Mouse (Mus musculus) T-helper 1 cell (primary cell): Measurements from ENCODE around the gene Rere.

ENCODE experiments used
- in situ Hi-C: fragments of 300-600 bp; cut with MboI, MseI; formaldehyde crosslinking; loops from one replicate; pipeline ENCODE4 v1.15.1; 2025; ENCODE audit warnings: high pct_unique_total_duplicates

Rere gene

DNA sequence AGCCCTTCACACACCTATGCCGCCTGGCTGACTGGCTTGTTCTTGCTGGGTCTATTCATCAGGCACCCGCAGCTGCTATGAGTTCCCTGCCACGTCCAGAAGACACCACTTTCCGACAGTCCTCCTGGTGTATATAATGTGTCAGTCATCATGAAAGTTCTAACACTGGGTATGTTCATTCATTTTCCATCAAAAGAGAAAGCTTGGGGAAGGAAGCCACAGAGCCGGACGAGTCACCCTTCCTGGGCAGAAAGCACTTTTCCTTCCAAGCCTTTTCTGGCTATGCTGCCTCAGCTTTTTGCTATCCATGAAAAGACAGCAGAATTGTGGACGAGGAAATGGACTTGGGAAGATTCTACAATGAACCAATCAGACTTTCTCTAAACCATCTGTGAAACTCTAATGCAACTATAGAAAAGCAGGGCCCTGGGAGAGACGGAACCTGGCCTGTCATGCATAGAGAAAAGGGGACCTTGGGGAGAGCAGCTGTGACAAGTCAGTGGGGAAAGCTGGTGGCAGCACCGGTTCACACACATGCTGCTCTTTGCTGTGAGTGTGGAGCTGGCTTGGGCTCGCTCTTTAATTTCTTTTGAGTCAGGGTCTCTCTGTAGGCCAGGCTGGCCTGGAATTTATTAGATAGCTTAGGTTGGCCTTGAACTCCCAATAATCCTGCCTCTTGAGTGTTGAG, 139.3 kb downstream of the Rere start:
- in situ Hi-C loops, result no loop called here

DNA sequence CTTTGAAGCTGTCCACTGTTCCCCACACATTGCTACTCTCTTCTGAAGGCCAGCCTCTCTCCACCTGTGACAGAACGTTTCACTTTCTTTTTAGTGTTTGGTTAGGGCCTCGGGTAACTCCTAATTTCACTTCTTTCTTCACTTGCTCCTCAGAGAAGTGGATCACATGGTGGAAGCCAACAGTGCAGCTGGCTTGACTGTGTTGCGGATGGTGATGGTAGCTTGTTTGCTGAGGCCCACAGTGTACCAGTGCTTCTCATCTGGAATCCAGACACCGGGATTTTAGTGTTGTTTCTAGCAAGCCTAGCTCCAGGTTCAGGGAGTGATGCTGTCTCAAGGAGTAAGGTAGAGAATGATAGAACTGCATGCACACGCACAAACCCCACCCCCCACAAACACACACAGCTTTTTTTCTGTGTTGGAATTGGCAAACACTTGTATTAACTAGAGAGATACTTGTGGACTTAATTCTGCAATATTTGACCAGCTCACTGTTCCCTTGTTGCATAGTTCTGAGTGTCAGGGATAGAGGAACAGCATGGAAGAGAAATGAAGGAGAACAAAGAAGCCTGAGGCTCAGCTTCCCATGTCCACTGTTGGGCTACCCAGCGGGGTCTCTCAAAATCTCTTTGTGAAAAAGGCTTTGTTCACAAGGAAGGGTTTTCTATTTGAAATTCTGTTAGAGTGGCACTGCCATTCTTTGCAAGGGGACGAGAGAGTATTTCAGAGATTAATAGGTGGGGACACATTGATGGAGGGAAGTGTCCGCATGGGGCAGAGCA, 144.8 kb downstream of the Rere start:
- in situ Hi-C loops, result no loop called here

DNA sequence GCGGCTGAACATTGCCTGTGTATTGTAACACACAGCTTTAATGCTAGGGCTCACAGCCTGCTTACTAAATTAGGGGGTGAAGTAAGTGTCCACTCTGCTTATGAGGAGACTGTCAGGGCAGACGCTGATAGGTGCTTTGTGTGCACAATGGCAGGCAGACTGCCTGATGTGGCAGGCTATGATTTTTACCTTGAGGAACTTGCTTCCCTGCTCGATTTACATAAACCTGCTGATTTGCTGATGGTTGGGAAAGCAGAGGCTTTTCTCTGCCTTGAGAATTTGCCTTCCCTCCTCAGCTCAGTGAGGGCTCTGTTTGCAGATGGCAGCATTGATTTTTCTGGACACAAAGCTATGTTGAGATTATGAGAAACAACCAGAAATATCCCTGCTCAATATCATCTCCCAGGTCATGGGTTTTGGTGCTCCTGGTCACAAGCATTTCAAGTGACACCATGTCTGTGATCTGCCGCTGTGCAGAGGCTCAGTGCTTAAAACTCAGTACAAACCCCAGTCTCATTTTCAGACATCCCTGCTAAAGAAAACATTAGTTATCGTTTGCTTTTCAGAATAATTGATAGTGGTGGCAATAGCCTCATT, 145.5 kb downstream of the Rere start:
- in situ Hi-C loops, result no loop called here

DNA sequence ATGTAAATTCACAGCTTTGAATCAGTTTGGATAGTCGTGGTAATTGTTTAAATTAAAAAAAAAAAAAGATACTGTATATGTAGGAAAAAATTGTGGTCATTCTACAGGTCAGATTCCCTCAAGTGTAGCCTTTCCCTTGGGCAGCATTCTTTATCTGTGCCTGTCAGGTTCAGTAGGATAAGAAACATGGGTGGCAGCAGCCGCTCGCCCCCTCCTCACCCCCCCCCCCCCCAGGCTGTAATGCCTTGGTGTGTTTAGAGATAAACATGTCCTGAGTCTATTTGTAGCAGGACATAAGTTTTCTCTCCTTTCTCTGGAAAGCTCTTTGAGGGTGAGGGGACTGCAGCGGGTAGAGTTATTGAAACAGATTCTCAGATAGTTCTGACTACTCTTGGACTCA, 147.3 kb downstream of the Rere start:
- in situ Hi-C loops, result no loop called here

DNA sequence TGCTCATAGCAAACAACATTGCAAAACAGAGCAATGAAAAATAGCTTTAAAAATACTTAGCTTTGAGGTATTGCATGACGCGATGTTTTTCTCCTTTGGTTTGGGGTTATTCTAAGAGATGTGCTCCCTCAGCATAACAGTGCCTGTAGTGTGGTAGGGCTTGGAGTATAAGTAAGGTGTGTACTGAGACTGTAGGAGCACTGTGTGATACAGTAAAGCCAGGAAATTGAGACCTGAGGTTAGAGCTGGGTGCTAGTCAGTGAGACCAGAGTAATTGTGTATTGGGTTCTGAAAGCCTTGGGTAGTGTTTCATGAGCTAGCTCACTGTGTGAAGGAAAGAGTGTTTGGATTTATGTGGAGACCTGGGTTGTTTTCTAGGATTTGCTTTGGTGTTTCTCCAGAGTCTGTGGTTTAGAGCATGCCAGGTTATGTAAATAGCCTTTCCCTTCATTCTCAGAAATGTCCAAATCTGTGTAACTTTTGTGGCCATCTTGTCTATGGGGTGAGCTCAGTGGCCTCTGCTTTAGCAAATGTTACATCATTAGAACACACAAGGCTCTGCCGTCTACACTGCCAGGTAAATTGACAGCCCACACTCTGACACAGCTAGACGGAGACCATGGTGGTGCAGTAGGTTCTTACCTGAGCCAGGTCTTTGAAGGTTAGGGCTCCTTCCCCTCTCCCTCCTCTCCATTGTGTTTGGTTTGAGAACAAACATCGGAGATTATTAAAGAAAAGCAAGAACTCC, 152.6 kb downstream of the Rere start:
- in situ Hi-C loops, result no loop called here

DNA sequence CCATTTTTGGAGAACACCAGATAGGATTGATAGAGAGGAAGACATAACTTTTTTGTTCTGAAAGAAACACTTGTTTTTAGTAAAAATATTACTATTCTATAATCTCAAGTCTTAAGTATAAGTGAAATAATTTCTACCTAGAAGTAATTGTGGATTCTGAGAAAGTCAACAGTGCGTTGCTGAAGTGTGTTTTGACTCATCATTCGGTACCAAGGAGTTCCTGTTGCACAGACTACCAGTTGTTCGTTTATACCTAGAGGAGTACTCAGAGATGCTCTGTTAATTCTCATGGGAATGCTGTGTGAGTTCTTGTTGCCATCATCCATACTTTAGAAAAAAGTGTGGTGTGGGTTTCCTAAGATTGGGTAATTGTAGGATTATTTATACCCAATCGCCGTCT, 154.1 kb downstream of the Rere start:
- in situ Hi-C loops, result no loop called here

DNA sequence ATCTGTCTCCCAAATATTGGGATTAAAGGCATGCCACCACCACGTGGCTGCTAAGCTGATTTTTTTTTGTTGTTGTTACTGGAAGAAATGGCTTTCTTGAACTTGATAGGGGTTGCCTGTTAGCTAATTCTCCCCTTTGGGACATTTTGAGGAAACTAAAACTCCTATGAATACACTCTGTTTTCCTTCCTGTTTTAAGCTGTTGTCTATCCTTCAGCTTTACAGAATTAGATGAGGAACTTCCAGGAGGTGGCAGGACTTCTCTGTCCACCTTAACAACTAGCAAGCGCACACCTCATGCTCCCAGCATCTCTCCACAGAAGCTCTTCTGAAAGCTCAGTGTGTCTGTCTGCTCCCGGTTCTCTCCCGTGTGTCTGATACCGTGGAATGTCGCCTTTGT, 157.2 kb downstream of the Rere start:
- in situ Hi-C loops, result no loop called here

DNA sequence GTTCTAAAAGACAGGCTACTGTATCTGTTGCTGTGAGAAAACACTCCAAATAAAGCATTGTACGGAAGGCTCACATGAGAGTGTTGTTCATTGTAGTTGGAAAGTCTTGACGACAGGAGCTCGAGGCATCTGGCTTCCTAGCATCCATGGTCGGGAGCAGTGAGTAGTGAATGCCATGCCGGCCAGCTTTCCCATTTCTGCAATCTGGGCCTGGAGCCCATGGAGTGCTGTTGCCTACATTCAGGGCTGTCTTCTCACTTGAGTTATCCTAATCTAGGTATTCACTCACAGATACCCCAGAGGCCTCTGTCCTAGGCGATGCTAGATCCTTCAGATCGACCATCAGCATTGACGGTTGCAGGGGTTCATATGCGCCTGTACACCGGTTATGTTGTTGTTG, 160.5 kb downstream of the Rere start:
- in situ Hi-C loops, result no loop called here

DNA sequence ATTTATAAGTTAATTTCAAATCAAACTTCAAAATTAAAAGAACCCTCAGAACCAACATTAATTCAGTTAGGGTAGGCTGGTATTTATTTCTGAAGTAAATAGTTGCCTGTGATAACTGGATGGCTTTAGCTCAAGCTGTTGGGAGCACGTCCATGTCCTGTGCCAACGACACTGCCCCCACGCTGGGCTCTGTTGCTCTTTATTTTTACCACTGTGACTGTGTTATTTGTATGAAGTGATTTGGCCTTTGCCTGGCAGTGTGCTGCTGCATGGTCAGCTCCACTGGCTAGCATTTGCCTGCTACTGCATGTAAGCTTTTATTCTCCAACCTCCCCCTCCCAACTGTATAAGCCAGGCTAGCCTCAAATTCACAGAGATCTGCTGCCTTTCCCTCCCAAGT, 162.6 kb downstream of the Rere start:
- in situ Hi-C loops, result no loop called here

DNA sequence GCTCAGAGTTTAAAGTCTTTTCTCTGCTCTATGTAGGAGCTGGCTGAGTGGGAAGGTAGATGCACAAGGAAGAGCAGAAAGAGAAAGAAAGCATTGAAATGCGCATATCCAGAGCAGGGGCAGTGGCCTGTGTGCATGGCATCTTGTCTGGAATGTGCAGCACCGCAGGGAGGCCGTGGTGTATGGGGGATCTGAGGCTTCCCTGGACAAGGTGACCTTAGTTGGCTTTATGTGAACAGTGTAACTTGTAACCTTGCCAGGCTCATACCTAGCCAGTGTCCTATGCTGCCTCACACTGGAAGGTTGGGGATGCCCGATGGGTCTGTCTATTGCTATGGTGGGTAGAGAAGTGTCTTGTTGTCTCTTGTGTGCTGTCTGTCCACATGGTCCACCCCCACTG, 165.2 kb downstream of the Rere start:
- in situ Hi-C loops, result no loop called here

DNA sequence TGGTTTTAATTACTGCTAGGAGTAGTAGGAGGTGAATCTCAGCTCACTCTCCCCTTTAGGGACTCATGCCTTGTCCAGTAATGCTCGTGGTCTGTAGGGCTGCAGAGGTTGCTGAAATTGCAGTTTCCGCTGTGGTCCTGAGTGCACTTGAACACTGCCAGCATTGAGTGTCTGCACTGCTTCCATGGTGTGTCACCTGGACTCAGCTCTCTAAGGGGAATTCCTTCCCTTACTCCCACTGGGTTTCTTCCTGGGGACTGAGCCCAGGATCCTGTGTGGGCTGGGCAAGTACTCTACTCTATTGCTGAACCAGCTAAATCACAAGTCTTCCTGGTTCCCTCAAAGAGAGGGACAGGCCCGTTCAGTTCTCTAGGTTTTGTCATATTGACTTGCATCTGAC, 166.1 kb downstream of the Rere start:
- in situ Hi-C loops, result no loop called here

DNA sequence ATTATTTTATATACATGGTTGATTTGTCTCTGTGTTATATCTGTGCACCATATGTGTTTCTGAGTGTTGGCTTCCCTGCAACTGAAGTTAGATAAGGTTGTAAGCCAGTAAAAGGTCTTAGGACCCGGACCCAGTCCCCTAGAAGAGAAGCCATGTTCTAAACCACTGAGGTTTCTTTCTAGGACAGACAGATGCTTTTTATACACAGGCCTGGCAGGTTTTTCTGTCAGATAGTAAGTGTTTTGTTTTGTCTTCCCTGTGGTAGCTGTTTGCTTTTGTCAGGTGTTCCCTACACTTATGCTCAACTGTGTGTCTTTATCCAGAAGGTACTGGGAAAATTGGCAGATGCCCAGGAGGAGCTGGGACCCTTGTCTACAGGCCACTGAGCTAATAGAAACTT, 167.0 kb downstream of the Rere start:
- in situ Hi-C loops, result no loop called here

DNA sequence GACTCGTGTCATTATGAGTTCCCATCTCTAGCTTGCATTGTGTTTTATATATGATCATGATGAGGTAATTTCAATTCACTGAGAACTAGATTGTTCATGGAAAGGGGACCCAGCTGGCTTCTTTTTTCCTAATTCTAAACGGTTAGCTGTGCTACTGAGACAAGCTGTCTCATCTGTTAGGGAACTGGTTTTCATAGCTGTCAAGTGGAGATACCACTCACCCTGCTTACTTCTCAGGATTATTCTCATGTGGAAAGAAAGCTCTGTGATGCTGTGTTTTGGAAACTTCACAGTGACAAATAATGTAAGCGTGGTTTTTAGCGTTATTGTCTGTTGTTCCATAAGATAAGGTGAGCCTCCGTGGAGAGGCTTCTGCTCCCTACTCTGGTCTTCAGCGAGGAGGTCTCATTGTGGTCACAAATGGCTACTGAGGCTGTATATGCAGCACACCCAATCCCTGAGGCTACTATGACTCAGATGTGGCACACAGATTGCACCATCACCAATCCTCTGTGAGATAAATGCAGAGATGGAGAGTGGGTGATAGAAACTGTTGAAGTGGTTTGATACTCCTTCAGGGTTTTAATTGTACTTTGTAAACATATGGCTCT, 168.7 kb downstream of the Rere start:
- in situ Hi-C loops, result no loop called here

DNA sequence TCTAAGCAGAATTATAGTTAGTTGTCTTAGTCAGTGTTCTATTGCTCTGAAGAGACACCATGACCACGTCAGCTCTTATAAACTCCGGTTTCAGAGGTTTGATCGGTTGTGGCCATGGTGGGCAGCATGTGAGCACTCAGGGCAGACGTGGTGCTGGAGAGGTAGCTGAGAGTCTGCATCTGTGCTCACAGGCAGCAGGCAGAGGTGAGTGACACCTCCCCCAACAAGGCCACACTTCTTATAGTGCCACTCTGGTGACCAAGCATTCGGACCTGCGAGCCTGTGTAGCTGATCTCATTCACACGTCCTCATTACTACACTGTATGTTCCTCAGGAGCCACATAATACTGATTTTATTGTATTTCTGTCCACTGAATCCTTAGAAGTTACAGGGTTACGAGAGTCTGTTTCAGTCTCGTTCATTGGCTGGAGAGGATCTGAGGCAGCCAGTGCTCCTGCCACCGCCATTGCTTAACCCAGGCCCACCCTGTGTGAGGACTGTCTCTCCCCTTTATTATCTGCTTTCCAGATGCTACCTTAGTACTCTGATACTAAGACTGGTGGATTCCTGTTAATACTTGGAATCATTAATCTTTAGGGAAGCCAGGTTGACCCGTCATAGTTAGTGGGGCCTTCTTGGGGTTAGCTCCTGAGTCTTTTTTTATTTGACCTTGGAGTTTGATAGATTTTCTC, 170.9 kb downstream of the Rere start:
- in situ Hi-C loops, result no loop called here

DNA sequence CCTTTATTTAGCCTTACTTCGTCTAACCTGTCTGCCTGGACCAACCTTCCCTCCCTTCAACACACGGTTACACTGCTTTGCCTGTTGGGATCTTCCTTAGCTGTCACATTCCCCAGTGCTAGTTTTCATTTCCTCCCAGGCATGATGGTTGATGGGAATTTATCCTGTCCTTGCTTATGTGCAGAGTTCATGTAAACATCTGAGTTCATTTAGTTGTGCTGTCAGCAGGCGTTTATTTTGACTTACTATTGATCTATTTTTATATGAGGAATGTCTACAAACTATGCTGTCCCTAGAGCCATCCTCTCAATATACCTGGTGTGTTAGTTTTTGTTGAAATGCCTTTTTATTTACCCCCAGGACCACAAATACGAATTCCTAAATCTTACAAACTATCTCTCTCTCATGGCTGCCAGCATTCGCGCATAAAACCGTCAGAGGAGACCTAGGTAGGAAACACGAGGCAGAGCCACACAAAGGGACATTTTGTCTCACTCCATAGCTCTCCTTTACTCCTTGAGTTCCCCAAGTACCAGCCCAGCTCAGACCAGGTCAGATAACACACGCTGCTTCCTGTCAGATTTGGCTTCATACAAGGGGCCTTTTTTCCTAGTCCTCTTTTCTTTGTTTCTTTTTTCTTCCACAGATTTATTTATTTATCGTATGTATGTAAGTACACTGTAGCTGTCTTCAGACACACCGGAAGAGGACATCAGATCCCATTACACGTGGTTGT, 173.3 kb downstream of the Rere start:
- in situ Hi-C loops, result no loop called here

DNA sequence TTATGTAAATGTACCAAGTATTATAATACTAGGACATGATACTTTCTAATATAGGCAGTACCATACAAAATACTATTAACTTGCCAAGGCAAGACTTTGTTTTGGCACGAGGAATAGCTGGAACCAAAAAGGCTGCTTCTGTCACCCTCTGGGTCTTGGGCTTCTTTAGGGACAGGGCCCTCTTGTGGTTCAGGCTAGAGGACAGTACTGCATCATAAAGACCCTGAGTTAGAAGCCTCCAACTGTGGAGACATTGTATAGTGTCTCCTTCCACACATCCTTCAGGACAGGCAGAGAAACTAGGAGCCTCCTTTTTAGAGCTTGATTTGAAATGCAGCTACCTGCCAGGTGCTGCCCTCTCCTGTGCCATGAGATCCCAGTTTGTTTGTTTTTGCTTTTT, 174.3 kb downstream of the Rere start:
- in situ Hi-C loops, result no loop called here

DNA sequence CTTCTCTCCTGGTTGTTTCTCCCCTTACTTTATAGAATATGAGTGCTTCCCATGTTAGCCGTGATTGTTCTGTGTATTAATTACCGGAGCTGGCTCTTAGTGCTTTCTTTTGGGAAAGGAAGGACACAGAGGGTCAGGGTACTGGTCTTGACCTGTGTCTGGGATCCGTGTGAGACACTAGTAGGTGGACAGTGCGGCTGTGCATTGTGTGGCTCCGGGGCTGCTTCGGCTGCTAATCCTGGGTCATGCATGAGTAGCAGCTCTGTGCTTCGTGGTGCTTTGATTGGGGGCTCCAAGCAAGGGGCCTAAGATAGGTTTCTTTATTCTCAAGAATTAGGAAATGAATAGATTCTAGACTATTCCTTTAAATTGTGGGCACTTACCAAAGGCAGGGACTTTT, 175.0 kb downstream of the Rere start:
- in situ Hi-C loops, result no loop called here

DNA sequence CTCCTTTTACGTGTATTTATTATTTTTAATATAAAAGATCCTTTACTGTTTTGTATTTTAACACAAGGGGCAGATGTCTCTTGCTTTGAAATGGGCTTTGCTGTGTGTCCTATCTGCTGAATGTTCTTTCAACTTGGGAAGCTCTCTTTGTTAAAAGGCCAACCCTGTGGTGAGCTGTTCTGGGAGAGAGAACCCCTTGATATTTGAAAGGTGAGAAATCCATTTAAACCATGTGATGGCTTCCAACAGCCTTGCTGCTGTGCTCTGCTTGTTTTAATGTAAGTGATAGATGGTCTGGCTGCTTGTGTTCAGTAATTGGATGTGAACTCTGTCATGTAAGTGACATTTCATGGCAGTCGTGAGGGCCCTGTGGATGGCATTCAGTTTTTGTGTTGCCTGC, 175.4 kb downstream of the Rere start:
- in situ Hi-C loops, result no loop called here

DNA sequence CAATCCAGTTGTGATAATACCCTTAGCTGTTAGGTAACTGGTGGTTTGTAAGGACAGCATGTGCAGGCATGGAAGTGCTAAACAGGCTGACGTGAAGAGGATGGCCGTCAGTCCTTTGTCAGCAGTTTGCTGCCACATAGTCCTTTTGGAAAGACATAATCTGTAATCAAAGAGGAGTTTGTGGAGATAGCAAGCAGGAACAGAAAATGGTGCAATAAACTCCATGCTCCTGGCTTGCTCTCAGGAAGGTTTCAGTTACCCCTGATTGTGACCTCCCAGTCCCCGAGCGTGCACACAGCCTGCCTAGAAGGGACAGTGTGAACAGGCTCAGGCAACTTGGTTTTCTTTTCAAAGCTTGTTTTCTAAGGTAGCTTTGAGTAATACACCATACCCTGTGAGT, 175.9 kb downstream of the Rere start:
- in situ Hi-C loops, result no loop called here

DNA sequence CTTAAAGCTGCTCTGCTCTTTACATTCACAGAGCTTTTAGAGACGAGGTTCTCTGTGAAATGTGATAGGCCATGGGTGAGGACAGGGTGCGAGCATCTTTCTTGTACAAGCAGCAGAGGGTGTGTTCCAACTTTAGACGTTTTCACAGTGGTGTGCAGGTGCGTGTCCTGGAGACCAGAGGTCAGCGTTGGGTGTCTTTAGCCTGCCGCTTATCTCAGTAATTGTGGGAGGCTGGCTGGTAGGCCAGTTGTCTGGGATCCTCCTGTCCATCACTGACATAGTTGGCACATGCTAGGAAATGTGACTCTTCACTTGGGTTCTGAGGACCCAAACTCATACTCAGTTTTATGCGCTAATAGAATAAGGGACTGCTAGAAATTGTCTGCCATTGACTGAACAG, 176.3 kb downstream of the Rere start:
- in situ Hi-C loops, result no loop called here
